Mouse (Mus musculus) kidney, embryonic 16.5 days (tissue): ENCODE results near the gene Heatr6. TPM values are rescaled to one million over a fixed set of nuclear protein-coding genes. Genes with fewer than 3 reads are reported as not detected.
A peak's percentile ranks its signal among the peaks of the same experiment; 100 is the strongest.

ENCODE experiments used
- ATAC-seq: fragments of 200-750 bp; cut with Nextera tagmentation; 2 replicates; pipeline ENCODE4 v1.8.0; 2017; ENCODE audit warnings: moderate TSS enrichment; ENCODE audit not compliant: low FRiP score, low TSS enrichment
- H3K27ac ChIP-seq: fragments of 300-500 bp; sonication (generic); 2 replicates; pipeline ENCODE4 v1.5.1; 2014; ENCODE audit warnings: low read length
- H3K27me3 ChIP-seq: fragments of 300-500 bp; sonication (generic); 2 replicates; pipeline ENCODE4 v1.6.1; 2014; ENCODE audit warnings: low read length, control low read depth, mixed read lengths; ENCODE audit not compliant: insufficient read depth
- H3K36me3 ChIP-seq: fragments of 300-500 bp; sonication (generic); 2 replicates; pipeline ENCODE4 v1.6.1; 2014; ENCODE audit warnings: low read length, control low read depth, mixed read lengths; ENCODE audit not compliant: insufficient read depth
- H3K4me1 ChIP-seq: fragments of 300-500 bp; sonication (generic); 2 replicates; pipeline ENCODE4 v1.6.1; 2014; ENCODE audit warnings: low read length, control low read depth, mixed read lengths; ENCODE audit not compliant: insufficient read depth
- H3K4me2 ChIP-seq: fragments of 300-500 bp; sonication (generic); replicated peaks from 2 replicates; pipeline ENCODE4 v1.6.1; 2014; ENCODE audit warnings: low read depth, low read length
- H3K4me3 ChIP-seq: fragments of 300-500 bp; sonication (generic); 2 replicates; pipeline ENCODE4 v1.5.1; 2014; ENCODE audit warnings: mild to moderate bottlenecking, low read length
- H3K9ac ChIP-seq: fragments of 300-500 bp; sonication (generic); replicated peaks from 2 replicates; pipeline ENCODE4 v1.6.1; 2014; ENCODE audit warnings: low read length
- H3K9me3 ChIP-seq: fragments of 300-500 bp; sonication (generic); 2 replicates; pipeline ENCODE4 v1.6.1; 2016; ENCODE audit warnings: low read length, control low read depth
- WGBS: fragments of 180-500 bp; shearing (Covaris S2); extraction: QIAGEN DNeasy Blood & Tissue Kit; methylation state at CpG from one replicate; pipeline ENCODE4 v1.1.7; 2014; 5-methylcytosine and 5-hydroxymethylcytosine counted together
- polyA plus RNA-seq: library from polyadenylated mRNA; unstranded; fragments of >200 nt; fragmentation: Nextera tagmentation; extraction: Ambion mirVana; gene quantifications from 2 replicates; pipeline ENCODE4 v1.2.1, GENCODE M21; 2015

The Heatr6 gene
- polyA plus RNA-seq, 1 experiment from 2014 or later = 23.6 TPM

DNA sequence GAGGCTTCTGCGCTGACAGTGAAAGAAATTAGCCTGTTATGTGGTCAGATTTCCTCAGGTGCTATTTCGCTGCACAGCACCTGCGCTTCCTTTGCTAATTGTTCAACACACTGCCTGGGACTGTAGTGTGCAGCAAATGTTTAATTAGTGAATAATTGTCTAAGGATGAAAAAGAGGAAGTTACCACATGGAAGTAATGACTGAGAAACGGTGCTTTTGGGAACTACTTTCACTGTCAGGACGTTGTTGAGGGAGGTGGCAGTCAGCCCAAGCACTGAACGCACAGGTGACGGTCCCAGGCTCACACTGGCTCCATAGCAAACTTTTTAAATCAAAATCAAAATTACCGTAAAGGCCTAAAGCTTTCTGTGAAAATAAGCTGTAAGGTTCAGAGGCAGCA, 23.3 kb downstream of the Heatr6 start:
- no peak overlapping the region for H3K27ac ChIP-seq
- H3K9ac ChIP-seq = no peak overlapping the region
- no peak overlapping the region for H3K4me2 ChIP-seq
- no peaks in the 10 kb centered on the region for H3K27me3 ChIP-seq
- H3K9me3 ChIP-seq = no peaks in the 10 kb centered on the region
- H3K4me3 ChIP-seq = no peak overlapping the region
- 94% methylated on average over 8 of the region's 8 CpGs for whole genome bisulfite sequencing
- ATAC-seq = no peak
- peaks cover 82% of the 10 kb centered on the region for H3K36me3 ChIP-seq
- no peaks in the 10 kb centered on the region for H3K4me1 ChIP-seq

DNA sequence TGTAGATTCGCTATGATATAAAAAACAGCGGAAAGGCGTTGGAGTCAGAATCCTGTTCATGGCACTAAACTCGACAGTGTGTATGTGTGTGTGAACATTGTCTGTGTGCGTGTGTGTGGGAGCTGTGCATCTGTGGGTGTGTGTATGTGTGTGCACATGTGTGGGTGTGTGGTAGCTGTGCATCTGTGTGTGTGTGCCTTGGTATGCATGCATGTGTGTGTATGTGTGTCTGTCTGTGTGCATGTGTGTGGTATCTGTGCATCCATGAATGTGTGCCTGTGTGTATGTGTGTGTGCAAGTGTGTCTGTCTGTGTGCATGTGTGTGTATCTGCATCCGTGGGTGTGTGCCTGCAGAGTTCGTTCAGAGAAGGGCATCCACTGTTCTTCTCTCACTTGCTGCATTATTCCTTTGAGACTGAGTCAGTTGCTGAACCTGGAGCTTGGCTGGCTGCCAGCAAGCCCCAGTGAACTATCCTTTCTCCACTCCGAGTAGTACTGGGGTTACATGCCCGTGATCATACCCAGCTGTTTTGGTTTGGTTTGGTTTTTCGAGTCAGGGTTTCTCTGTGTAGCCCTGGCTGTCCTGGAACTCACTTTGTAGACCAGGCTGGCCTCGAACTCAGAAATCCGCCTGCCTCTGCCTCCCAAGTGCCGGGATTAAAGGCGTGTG, 30.6 kb downstream of the Heatr6 start:
- 73% methylated on average over 12 of the region's 14 CpGs for WGBS
- Histone ChIP-seq H3K27me3 (no peaks in the 10 kb centered on the region), H3K27ac (no peak overlapping the region), H3K9me3 (no peaks in the 10 kb centered on the region), H3K9ac (no peak overlapping the region), H3K36me3 (peaks cover 34% of the 10 kb centered on the region), H3K4me2 (no peak overlapping the region), H3K4me1 (peaks cover 22% of the 10 kb centered on the region), H3K4me3 (no peak overlapping the region)
- ATAC-seq = no peak

DNA sequence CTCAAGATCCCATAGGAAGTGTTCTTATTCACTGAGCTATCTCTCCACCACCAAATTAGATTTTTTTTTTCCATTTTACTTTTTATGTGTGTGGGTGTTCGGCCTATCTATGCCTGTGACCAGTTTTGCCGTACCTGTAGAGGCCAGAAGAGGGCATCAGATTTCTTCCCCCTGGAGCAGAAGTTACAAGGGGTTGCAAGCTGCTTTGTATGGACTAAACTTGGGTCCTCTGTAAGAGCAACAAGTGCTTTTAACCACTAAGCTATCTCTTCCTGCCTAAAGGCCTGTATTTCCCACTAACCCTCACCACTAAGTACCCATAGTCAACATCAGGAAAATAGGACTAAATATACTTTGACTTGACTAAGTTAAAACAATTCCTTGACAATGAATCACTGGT, 31.2 kb downstream of the Heatr6 start:
- no peaks in the 10 kb centered on the region for H3K9me3 ChIP-seq
- no peak overlapping the region for H3K4me2 ChIP-seq
- H3K27me3 ChIP-seq = no peaks in the 10 kb centered on the region
- peaks cover 28% of the 10 kb centered on the region for H3K36me3 ChIP-seq
- 82% methylated on average over 2 of the region's 2 CpGs for WGBS
- no peak for ATAC-seq
- H3K9ac ChIP-seq = no peak overlapping the region
- H3K4me3 ChIP-seq = no peak overlapping the region
- H3K27ac ChIP-seq = no peak overlapping the region
- peaks cover 25% of the 10 kb centered on the region for H3K4me1 ChIP-seq

DNA sequence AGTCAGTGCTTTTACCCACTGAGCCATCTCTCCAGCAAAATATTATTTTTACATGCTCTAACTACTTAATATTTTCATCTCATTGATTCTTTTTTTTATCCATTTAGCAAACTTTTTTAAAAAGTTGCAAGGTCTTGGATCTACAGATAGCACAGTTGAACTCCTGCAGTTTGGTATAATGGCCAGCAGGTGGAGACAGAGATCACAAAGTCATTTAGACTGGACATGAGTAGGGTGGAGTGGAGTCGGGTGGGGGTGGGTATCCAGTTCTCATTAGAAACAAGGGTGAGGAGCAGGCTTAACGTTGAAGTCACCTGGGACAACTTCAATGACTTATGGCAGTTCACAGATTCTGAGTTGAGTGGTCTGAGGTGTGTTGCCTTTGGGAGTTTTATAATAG, 31.9 kb downstream of the Heatr6 start:
- Histone ChIP-seq H3K4me3 (no peak overlapping the region), H3K4me1 (peaks cover 25% of the 10 kb centered on the region), H3K9me3 (no peaks in the 10 kb centered on the region), H3K36me3 (peaks cover 21% of the 10 kb centered on the region), H3K27me3 (no peaks in the 10 kb centered on the region), H3K9ac (no peak overlapping the region), H3K4me2 (no peak overlapping the region), H3K27ac (no peak overlapping the region)
- ATAC-seq = 0 out of 2 replicates have a peak, but pooled peaks have one; percentile 28
- 7% methylated on average over 2 of the region's 2 CpGs for WGBS

DNA sequence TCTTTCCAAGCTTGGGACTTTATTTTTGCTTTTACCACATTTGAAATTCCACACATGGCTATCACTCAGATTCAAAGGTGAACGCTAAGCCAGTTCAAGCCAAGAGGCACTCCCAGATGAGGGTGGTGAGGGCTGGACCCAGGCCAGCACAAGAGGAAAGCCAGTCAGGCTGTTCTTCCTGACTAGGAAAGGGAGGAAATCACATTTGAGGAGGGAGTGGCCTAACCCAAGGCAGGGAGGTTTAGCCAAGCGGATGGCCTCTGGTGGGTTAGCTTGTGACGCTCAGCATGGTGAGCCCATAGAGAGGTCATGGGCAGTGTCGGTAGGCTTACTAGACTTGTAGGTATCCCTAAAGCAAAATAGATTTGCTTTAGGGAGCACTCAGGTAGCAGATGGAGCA, 33.3 kb downstream of the Heatr6 start:
- 33% methylated on average over 4 of the region's 4 CpGs for WGBS
- ATAC-seq = peak; percentile 40; the same call in 1 of the 2 replicates
- Histone ChIP-seq H3K27ac (peak overlapping the region; percentile 76; the same call in 1 of the 2 replicates), H3K4me3 (no peak overlapping the region), H3K36me3 (peaks cover 6% of the 10 kb centered on the region; the same call in 1 of the 2 replicates), H3K4me1 (peaks cover 25% of the 10 kb centered on the region), H3K9ac (no peak overlapping the region), H3K9me3 (no peaks in the 10 kb centered on the region), H3K27me3 (no peaks in the 10 kb centered on the region), H3K4me2 (no peak overlapping the region)

DNA sequence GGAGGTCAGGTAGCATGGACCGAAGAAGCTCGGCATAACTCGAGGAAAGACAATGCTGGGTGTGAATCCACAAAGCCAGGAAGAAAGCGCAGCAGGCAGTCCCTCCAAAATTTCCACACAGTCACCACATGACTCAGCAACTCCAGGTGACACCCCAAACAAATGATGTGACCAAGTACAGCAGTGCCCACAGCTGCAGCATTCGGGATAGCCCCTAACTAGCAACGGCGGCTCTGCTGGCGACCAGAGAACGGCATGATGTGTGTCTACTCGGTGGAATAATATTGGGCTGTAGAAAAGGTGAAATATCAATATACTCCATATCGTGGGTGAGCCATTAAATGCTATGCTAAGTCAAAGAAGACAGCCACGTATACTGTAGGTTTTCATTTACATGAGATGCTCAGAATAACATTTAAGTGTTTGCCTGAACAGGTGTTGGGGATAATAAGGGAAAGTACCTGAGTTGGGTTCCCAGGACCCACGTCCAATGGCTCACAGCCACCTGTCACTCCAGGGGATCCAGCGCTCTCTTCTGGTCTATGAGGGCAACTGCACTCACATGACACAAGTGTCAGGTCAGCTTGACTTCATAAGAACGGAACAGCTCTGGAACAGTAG, 34.0 kb downstream of the Heatr6 start:
- Histone ChIP-seq H3K4me1 (peaks cover 29% of the 10 kb centered on the region), H3K27me3 (no peaks in the 10 kb centered on the region), H3K4me2 (no peak overlapping the region), H3K4me3 (no peak overlapping the region), H3K9me3 (no peaks in the 10 kb centered on the region), H3K27ac (peak overlapping the region; percentile 76), H3K9ac (0 out of 2 replicates have a peak overlapping the region, but pooled peaks have one; percentile 22), H3K36me3 (peaks cover 6% of the 10 kb centered on the region; the same call in 1 of the 2 replicates)
- ATAC-seq = no peak
- 79% methylated on average over 15 of the region's 15 CpGs for WGBS

DNA sequence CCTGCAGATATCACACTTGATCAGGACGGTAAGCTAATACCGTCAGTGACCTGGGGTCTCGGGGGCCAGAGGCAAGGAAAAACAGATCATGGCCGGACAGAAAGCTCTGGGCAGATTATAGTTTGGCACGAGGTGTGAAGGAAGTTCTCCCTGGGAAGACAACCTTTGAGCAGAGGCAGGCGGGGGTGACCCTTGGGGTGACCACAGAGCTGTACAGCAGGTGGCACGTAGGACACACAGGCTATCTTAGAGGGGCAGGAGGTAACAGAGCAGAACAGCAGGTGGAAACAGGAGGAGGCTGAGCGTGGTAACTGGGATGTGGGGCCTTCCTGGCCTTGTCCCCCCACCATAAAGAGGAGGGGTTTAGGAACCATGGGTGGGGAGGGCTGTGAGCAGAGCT, 34.8 kb downstream of the Heatr6 start:
- H3K4me1 ChIP-seq = peaks cover 37% of the 10 kb centered on the region
- H3K36me3 ChIP-seq = no peaks in the 10 kb centered on the region
- H3K4me2 ChIP-seq = no peak overlapping the region
- 46% methylated on average over 8 of the region's 8 CpGs for WGBS
- peak overlapping the region; percentile 36; the same call in 1 of the 2 replicates for H3K27ac ChIP-seq
- no peak overlapping the region for H3K4me3 ChIP-seq
- ATAC-seq = peak; percentile 70
- H3K9ac ChIP-seq = no peak overlapping the region
- H3K27me3 ChIP-seq = no peaks in the 10 kb centered on the region
- H3K9me3 ChIP-seq = no peaks in the 10 kb centered on the region

DNA sequence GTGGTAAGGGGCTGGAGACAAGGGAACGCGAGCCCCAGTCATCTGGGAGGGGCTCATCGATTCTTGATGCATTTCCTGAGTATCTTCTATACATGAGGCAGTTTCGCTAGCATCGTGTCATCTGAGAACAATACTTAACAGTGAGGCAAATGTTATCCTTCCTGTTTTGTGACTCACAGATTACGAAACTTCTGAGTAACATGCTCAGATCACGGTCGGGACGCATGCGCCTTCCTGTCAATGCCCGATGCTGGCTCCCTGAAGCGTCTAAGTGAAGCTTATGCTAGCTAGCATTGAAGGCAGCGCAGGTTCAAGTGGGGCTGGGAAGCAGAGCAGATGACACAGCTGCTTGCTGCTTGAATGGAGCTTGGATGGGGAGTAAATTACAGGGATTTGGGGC, 35.8 kb downstream of the Heatr6 start:
- H3K36me3 ChIP-seq = no peaks in the 10 kb centered on the region
- H3K9ac ChIP-seq = 0 out of 2 replicates have a peak overlapping the region, but pooled peaks have one; percentile 28
- H3K4me1 ChIP-seq = peaks cover 38% of the 10 kb centered on the region
- H3K27me3 ChIP-seq = no peaks in the 10 kb centered on the region
- H3K4me2 ChIP-seq = no peak overlapping the region
- no peak overlapping the region for H3K4me3 ChIP-seq
- peak overlapping the region; percentile 36; the same call in 1 of the 2 replicates for H3K27ac ChIP-seq
- H3K9me3 ChIP-seq = no peaks in the 10 kb centered on the region
- no peak for ATAC-seq
- WGBS = 57% methylated on average over 13 of the region's 13 CpGs

DNA sequence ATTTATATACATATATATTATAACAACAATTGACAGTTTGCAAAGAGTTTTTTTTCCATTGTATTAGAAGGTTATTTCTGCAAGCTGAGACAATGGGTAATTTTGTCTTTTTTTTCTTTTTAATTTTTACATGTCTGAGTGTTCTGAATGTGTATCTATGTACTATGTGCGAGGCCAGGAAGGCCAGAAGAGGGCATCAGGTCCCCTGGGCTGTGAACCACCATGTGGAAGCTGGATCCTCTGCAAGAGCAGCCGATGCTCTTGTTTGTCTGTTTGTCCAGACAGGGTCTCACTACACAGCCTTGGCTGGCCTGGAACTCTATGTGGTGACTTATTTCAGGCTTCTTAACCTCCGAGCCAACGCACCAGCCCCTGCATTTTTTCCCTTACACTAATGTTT, 37.6 kb downstream of the Heatr6 start:
- 63% methylated on average over 4 of the region's 4 CpGs for WGBS
- Histone ChIP-seq H3K9me3 (no peaks in the 10 kb centered on the region), H3K27me3 (no peaks in the 10 kb centered on the region), H3K36me3 (no peaks in the 10 kb centered on the region), H3K4me3 (no peak overlapping the region), H3K4me2 (no peak overlapping the region), H3K9ac (no peak overlapping the region), H3K4me1 (peaks cover 40% of the 10 kb centered on the region), H3K27ac (no peak overlapping the region)
- no peak for ATAC-seq

DNA sequence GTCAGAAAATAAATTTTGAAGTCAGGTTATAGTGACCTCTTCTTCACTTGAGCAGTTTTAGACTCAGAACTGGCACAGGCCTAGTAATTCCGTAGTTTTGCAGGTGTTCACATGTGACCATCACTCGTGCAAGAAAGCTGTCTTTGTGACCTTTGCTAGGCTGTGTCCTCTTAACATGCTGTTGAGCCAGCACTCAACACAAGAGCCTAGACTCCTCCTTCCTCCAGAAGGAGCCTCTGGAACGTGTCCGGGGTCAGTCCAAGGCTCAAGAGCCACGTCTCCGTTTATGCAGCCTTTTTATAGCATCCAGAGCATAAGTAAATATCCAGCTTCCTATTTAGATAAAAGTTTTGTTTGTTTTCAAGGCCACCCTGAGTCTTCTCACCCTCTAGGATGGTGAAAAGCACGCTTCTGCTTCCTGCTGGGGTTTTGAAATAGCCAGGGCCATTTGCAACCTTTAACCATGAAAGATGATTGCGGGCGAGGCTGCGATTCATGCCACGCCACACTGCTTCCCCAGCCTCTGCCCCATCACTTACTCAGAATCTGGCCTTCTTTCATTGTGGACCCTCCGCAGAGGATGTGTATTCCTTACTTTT, 38.9 kb downstream of the Heatr6 start:
- Histone ChIP-seq H3K9ac (no peak overlapping the region), H3K4me3 (no peak overlapping the region), H3K27me3 (no peaks in the 10 kb centered on the region), H3K4me1 (peaks cover 41% of the 10 kb centered on the region), H3K9me3 (no peaks in the 10 kb centered on the region), H3K4me2 (no peak overlapping the region), H3K27ac (peak overlapping the region; percentile 20; the same call in 1 of the 2 replicates), H3K36me3 (no peaks in the 10 kb centered on the region)
- ATAC-seq = no peak
- 67% methylated on average over 12 of the region's 12 CpGs for WGBS
